Mouse (Mus musculus): ENCODE measurements around the gene Mthfsd. TPM values are rescaled to one million over a fixed set of nuclear protein-coding genes. Genes with fewer than 3 reads are reported as not detected.
A peak's percentile ranks its signal among the peaks of the same experiment; 100 is the strongest.
"Not testable (repeated sequence)": the region's sequence is repeated elsewhere in the genome, so short reads cannot be mapped to it uniquely, and the experiment has no call there.

Mthfsd gene
- 10 to 100 TPM; 31.8 to 36.9 TPM for total RNA-seq (2021)

- peak; percentile 99 for DNase-seq
Measured at GRCm38 (mm10) chr8:121107668-121108656, at the start of gene Mthfsd. TSS of gene Mthfsd (minus strand) at chr8:121108392.

- no peak for DNase-seq
Measured at GRCm38 (mm10) chr8:121156990-121157491, 48.8 kb upstream of the Mthfsd start.

GRCm38 (mm10) chr8:121152394-121152793, 44.2 kb upstream of the Mthfsd start:
- DNase-seq: no peak

- no peak for DNase-seq
Measured at GRCm38 (mm10) chr8:121148573-121149083, 40.4 kb upstream of the Mthfsd start.

GRCm38 (mm10) chr8:121145457-121146134, 37.4 kb upstream of the Mthfsd start:
- not testable (repeated sequence) for DNase-seq

- no peak for DNase-seq
Measured at GRCm38 (mm10) chr8:121136856-121137255, 28.7 kb upstream of the Mthfsd start.

GRCm38 (mm10) chr8:121134512-121134911, 26.3 kb upstream of the Mthfsd start:
- no peak for DNase-seq

- DNase-seq: no peak
Measured at GRCm38 (mm10) chr8:121134102-121134501, 25.9 kb upstream of the Mthfsd start.

GRCm38 (mm10) chr8:121132961-121133513, 24.8 kb upstream of the Mthfsd start:
- DNase-seq: no peak

GRCm38 (mm10) chr8:121130522-121130921, 22.3 kb upstream of the Mthfsd start:
- no peak for DNase-seq

- no peak for DNase-seq
Measured at GRCm38 (mm10) chr8:121129265-121129940, 21.2 kb upstream of the Mthfsd start.

GRCm38 (mm10) chr8:121128531-121129264, 20.5 kb upstream of the Mthfsd start:
- DNase-seq: no peak

GRCm38 (mm10) chr8:121127756-121128375, 19.7 kb upstream of the Mthfsd start, which contains the start of gene Foxl1:
TSS of gene Foxl1 (plus strand) at chr8:121127940.
- no peak for DNase-seq

GRCm38 (mm10) chr8:121127291-121127701, 19.1 kb upstream of the Mthfsd start:
- DNase-seq: no peak

GRCm38 (mm10) chr8:121126694-121127093, 18.5 kb upstream of the Mthfsd start:
- DNase-seq: no peak

- no peak for DNase-seq
Measured at GRCm38 (mm10) chr8:121126191-121126590, 18.0 kb upstream of the Mthfsd start.

GRCm38 (mm10) chr8:121125311-121125876, 17.2 kb upstream of the Mthfsd start:
- DNase-seq: peak; percentile 45 to 51

GRCm38 (mm10) chr8:121124547-121125239, 16.5 kb upstream of the Mthfsd start:
- DNase-seq: no peak

- DNase-seq: no peak
Measured at GRCm38 (mm10) chr8:121123113-121123512, 14.9 kb upstream of the Mthfsd start.

GRCm38 (mm10) chr8:121122368-121122767, 14.2 kb upstream of the Mthfsd start:
- no peak for DNase-seq
